10 mouse cellular contexts compared by ENCODE assay signal in genomic region chr16:13351268-13351667, GRCm38 (mm10).
DNase-seq lines count a peak whose midpoint lies in the region; ATAC-seq and TF ChIP-seq lines count a peak whose summit lies in the region.
"Had no signal": no experiment of that assay in that cellular context is flagged by ENCODE, and none has a peak within 500 bp of the region (broad histone marks: within the 10 kb centered on the region; RNA-seq: fewer than 3 reads in every experiment).

No protein-coding gene starts in this region.

- H3K9me3 ChIP-seq in kidney, embryonic 15.5 days (replicated peaks), result no peaks in the 10 kb centered on the region
- H3K9me3 ChIP-seq in MEL (replicated peaks; ENCODE audit: insufficient read depth, low read length), result no peaks in the 10 kb centered on the region
- H3K9me3 ChIP-seq in midbrain, embryonic 11.5 days (ENCODE audit: control insufficient read depth, low read length), result no peaks in the 10 kb centered on the region

- no peaks in the 10 kb centered on the region for H3K27me3 ChIP-seq in kidney, embryonic 15.5 days
- no peaks in the 10 kb centered on the region for H3K27me3 ChIP-seq in MEL (ENCODE audit: control insufficient read depth in 1 of 2, insufficient read depth in 2 of 2, low read length in 2 of 2)
- H3K27me3 ChIP-seq in midbrain, embryonic 11.5 days (ENCODE audit: control insufficient read depth, insufficient read depth, low read length), result no peaks in the 10 kb centered on the region

- H3K36me3 ChIP-seq in kidney, embryonic 15.5 days, result no peaks in the 10 kb centered on the region
- H3K36me3 ChIP-seq in MEL (ENCODE audit: control insufficient read depth in 1 of 2, insufficient read depth in 2 of 2, low read length in 2 of 2), result no peaks in the 10 kb centered on the region
- no peaks in the 10 kb centered on the region for H3K36me3 ChIP-seq in midbrain, embryonic 11.5 days (ENCODE audit: control insufficient read depth, insufficient read depth, low read length)

- no peak overlapping the region for H3K9ac ChIP-seq in kidney, embryonic 15.5 days
- no peak overlapping the region for H3K9ac ChIP-seq in MEL (ENCODE audit: control insufficient read depth, low read depth, low read length, poor library complexity, severe bottlenecking)
- H3K9ac ChIP-seq in midbrain, embryonic 11.5 days (ENCODE audit: low read length), result no peak overlapping the region

- peak; percentile 40 to 59 (median 54) for TF ChIP-seq CTCF in MEL (IDR thresholded peaks at IDR 0.05 in 2 of 3, conservative IDR thresholded peaks at IDR 0.05 in 1 of 3; ENCODE audit: control insufficient read depth in 1 of 3, insufficient read depth in 1 of 3, low read depth in 2 of 3, low read length in 3 of 3, poor library complexity in 1 of 3, severe bottlenecking in 1 of 3)

- TF ChIP-seq RAD21 in MEL (IDR thresholded peaks at IDR 0.05; ENCODE audit: low read depth, low read length), result peak; percentile 57

- H3K4me1 ChIP-seq in kidney, embryonic 15.5 days, result peaks cover 9% of the 10 kb centered on the region
- H3K4me1 ChIP-seq in MEL (ENCODE audit: control insufficient read depth in 1 of 2, insufficient read depth in 2 of 2, low read length in 2 of 2), result no peaks in the 10 kb centered on the region
- H3K4me1 ChIP-seq in midbrain, embryonic 11.5 days (ENCODE audit: control insufficient read depth, insufficient read depth, low read length), result peaks cover 7% of the 10 kb centered on the region; the same call in 1 of the 2 replicates

- no peak overlapping the region for H3K4me2 ChIP-seq in kidney, embryonic 15.5 days
- H3K4me2 ChIP-seq in midbrain, embryonic 11.5 days, result no peak overlapping the region

- H3K27ac ChIP-seq in kidney, embryonic 15.5 days, result no peak overlapping the region
- H3K27ac ChIP-seq in MEL (ENCODE audit: control insufficient read depth, low read depth, low read length), result no peak overlapping the region
- H3K27ac ChIP-seq in midbrain, embryonic 11.5 days (ENCODE audit: low read depth, low read length), result no peak overlapping the region
- H3K27ac ChIP-seq: macrophage had no signal

- peak; percentile 38 for DNase-seq in kidney, adult 18-20 months
- DNase-seq in B cell, adult 2 months, result peak; percentile 27 to 41
- DNase-seq in MEL (ENCODE audit: low read depth, low spot score), result peak; percentile 50
- peak; percentile 37 to 73 for DNase-seq in kidney, postnatal 36 days
- DNase-seq in midbrain, embryonic 11.5 days (ENCODE audit: low spot score, missing footprints), result no peak
- DNase-seq in left cerebral cortex, adult 18-20 months (ENCODE audit: low spot score in 2 of 2), result no peak
- DNase-seq: right cerebral cortex, postnatal 4 days had no signal

- H3K4me3 ChIP-seq in kidney, embryonic 15.5 days (replicated peaks), result no peak overlapping the region
- H3K4me3 ChIP-seq in MEL (ENCODE audit: control insufficient read depth in 1 of 2, insufficient read depth in 1 of 2, low read depth in 2 of 2, low read length in 2 of 2), result no peak overlapping the region
- H3K4me3 ChIP-seq in midbrain, embryonic 11.5 days (ENCODE audit: low read depth, low read length), result no peak overlapping the region

- no peak for TF ChIP-seq POLR2A in MEL (IDR thresholded peaks at IDR 0.05; ENCODE audit: control insufficient read depth in 1 of 2, insufficient read depth in 1 of 2, low read depth in 1 of 2, low read length in 2 of 2, poor library complexity in 1 of 2)

- no peak for ATAC-seq in kidney, embryonic 15.5 days (replicated peaks; ENCODE audit: low FRiP score)
- ATAC-seq in inflammation-experienced regulatory T-cells, adult 6 months, result no peak
- no peak for ATAC-seq in midbrain, embryonic 11.5 days (ENCODE audit: low FRiP score)

- no peaks in the 10 kb centered on the region for H3K79me2 ChIP-seq in MEL (ENCODE audit: control insufficient read depth, insufficient read depth, low read length, poor library complexity)

- no peak for TF ChIP-seq EP300 in MEL (IDR thresholded peaks at IDR 0.05; ENCODE audit: low read depth in 1 of 2, low read length in 2 of 2)

TF ChIP-seq in MEL, 35 proteins besides CTCF, POLR2A, EP300 and RAD21:
- TF ChIP-seq ZNF384 (IDR thresholded peaks at IDR 0.05; ENCODE audit: low read depth, low read length) (peak; percentile 81), ZC3H11A (IDR thresholded peaks at IDR 0.05; ENCODE audit: low read depth, low read length) (peak; percentile 40), HCFC1 (IDR thresholded peaks at IDR 0.05; ENCODE audit: low read depth, low read length) (no peak), TBP (IDR thresholded peaks at IDR 0.05; ENCODE audit: low read depth, low read length) (no peak), CHD1 (IDR thresholded peaks at IDR 0.05; ENCODE audit: low read depth, low read length) (no peak), JUND (IDR thresholded peaks at IDR 0.05; ENCODE audit: low read depth, low read length) (0 out of 2 replicates have a peak, but pooled peaks have one; percentile 24), MAFK (IDR thresholded peaks at IDR 0.05; ENCODE audit: borderline replicate concordance, low read depth, low read length) (no peak), SMC3 (IDR thresholded peaks at IDR 0.05; ENCODE audit: low read depth, low read length) (peak; percentile 68), KAT2A (conservative IDR thresholded peaks at IDR 0.05; ENCODE audit: low read depth, low read length) (no peak)

Comparison
In these comparisons a context has a peak if more than half of its experiments do, and no peak if none do; other contexts are left out.
1. DNase-seq: peak in kidney, adult 18-20 months (single experiment), B cell, adult 2 months (2 of 2), MEL (single experiment) and kidney, postnatal 36 days (2 of 2); none in midbrain, embryonic 11.5 days (single experiment) and left cerebral cortex, adult 18-20 months (0 of 2).